Mouse (Mus musculus) monocyte, adult 5-6 weeks (primary cell): ENCODE results near the gene Dclre1b. TPM values are rescaled to one million over a fixed set of nuclear protein-coding genes. Genes with fewer than 3 reads are reported as not detected.

ENCODE experiments used
- ATAC-seq: fragments of 153-309, 156-312 bp; replicated peaks from 2 replicates; pipeline ENCODE4 v1.8.0; 2017; ENCODE audit warnings: mild to moderate bottlenecking; ENCODE audit not compliant: low TSS enrichment, insufficient number of reproducible peaks, severe bottlenecking, poor library complexity, low FRiP score
- total RNA-seq: library from RNA; stranded (forward); fragments of 200-1000, 200-491, 200-594 nt; gene quantifications from 3 replicates; pipeline ENCODE4 v1.2.3, GENCODE M21; 2017

Gene Dclre1b
- total RNA-seq, 1 experiment from 2014 or later: 14.9 TPM

DNA sequence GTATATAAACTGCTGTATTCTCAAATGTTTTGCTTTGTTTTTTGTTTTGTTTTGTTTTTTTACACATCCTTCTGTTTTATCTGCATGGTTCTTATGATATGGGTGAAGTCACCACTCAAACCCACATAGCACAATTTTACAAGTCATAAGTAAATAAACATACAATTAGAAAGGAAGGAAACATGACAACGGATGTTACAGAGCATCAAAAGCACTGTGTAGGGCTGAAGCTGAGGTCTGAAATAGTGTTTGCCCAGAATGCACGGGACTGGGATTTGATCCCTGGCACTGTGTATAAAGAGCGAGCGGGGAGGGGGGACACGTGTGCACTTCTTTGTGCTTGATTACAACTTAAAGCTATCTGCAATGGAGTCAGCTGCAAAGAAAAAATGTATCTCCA lies 28.5 kb downstream of the Dclre1b start:
- no peak for ATAC-seq

DNA sequence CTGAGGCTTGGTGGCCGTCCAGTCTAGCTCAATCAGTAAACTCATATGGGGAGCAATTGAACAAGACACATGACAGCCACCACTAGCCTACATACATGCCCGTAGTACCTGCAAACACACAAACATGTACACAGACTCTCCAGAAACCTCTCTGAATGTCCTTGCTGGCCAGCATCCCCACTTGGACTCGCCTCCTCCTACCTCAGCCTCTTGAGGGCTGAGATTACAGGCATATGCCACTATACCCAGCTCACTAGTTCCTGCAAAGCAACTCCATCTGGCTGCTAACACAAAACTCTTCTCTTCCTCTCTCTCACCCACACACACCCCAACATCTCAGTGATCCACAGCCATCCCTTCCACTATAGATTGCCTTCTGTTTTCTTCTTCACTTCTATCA lies 29.0 kb downstream of the Dclre1b start:
- no peak for ATAC-seq

DNA sequence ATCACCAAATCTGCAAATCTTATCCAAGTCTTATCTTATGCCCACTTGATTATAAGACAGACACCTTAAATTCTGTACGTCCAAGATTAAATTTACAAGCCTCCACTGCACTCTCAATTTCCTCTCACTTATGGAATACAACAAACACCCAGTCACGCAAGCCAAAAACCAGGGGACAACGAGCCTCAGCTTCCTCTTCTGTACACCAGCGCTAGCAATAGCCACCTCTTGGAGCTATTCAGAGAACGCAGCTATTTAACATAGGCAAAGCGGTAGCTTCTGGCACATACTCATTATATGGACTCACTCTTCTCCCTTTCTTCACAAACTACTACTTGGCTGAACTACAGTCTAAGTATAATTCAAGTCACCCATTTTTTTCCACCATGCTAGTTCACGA lies 30.1 kb downstream of the Dclre1b start:
- peak; percentile 68 for ATAC-seq

DNA sequence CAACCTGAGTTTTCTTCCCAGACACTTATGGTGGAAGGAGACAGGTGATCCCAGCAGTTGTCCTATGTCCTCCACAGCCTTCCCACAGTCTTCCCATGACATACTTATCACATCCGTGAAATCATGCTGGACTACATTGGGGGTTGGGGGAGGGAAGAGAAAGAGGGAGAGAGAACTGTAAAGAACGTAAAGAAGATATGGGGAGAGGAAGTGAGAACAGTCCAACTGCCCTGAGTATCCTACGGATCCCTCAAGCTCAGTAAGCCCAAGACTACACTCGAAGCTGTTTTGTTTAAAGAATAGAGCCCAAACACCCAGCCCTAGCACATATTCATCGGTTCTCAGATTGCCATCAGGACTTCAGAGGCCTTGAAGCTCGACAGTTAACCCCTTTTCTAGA lies 30.6 kb downstream of the Dclre1b start:
- no peak for ATAC-seq

DNA sequence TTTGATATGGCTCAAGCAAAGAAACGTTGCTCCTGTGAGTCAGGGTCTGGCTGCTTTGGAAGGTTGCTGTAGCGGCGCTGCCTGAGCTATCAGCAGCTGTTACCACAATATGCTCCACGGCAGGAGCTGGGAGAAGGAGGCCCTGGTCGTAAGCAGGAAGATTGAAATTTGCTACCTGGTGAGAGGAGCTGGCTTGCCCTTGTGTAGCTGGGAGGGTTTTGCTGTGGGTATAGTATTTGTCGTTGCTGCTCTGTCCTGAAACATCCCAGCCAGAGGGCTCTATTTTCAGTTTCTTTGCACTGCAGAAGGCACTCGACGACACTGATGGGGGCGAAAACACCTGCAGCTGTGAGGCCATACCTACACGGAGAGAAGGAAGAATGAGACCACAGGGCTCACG lies 31.3 kb downstream of the Dclre1b start:
- no peak for ATAC-seq

DNA sequence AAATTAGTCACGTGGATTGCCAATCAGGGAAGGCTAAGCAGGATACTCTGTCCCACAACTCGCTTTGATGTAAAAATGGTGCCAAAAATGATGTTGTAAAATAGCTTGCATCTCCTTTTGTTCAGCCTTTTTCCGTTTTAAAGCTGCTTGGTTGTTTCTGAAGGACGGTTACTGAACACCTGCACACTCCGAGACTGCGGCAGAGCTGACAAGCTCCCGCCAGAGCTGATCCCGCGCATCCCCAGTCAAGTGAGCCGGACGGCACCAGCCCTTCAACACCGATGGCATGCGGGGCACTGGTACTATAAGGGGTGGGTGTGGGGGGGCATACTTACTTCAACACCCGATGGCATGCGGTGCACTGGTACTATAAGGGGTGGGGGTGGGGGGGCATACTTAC lies 35.2 kb downstream of the Dclre1b start:
- no peak for ATAC-seq

DNA sequence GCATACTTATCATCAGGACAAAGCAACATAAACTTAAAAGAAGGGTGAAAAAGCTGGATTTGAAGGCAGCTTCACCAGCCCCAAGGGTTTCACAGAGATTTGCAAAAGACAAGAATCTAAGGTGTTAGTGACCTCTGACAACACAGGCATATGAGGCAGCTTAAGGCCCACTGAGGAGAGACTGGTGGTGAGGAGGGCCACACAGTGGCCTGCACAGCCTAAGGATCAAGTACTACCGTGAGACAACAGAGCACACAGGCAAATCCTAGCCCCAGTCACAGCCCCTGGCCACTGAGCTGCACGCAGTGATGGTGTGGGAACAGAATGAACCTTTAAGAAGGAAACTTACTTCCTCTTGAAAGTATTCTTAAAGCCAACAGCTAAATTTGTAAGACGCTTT lies 35.7 kb downstream of the Dclre1b start:
- ATAC-seq: no peak

DNA sequence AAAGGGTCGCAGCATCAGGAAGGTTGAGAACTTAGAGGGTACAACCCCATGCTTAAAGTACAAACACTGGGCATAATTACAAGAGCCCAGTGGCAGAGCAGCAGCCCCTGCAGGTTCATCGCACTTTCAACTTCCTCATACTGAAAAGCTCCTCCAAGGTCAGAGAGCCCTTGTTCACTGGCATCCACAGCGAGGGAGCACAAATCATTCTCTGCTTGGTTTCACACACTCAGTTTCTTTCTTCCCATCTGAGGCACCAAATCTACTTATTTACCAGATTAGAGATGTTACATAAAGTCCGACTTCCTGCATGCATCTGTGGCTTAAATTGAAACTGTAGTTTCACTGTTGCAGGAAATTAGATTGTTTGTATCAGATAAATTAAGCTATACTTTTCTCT lies 36.4 kb downstream of the Dclre1b start:
- peak; percentile 59; the same call in 1 of the 2 replicates for ATAC-seq

DNA sequence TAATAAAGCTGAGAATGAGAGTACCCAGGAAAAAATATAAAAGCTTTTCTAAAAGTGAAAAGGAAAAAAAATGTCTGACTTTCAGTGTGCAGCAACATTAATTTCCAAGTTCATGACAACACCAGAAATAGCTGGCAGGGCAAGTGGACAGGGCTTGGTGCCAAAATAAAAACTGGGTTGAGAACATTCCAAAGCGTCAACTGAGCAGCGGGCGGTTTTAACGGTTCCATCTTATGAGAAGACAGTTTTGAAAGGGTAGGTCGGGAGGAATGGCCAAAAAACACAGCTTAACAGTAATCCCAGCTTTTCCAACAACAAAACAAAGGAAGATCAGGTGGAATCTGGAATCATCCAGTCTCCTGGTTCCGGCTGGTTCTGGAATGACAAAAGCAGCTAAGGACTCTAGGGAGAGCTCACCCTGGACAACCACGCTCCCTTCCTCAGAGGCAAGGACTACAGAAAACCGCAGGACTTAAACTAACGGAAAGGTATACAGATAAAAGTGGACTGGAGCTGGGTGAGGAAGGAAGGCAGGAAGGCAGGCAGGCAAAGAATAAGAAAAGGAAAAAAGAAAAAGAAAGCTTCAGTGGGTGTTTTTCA lies 37.6 kb downstream of the Dclre1b start:
- ATAC-seq: no peak

DNA sequence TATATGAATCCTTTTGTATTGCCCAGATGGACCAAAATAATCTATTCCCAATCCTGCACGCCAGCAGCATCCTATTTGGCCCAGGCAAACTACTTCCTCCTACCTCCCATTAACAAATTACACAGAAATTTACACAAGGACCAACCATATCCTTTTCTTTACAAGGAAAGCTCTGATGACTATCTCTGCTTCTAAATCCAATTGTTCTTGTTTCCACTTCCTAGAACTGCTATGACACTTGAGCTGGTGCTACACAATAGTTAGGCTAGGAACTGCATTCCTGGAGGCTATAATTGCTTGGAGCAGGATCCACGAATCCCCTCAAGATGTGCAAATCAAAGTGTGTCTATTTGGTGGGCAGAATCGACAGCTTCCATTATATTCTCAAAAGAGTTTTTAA lies 42.5 kb downstream of the Dclre1b start:
- no peak for ATAC-seq

DNA sequence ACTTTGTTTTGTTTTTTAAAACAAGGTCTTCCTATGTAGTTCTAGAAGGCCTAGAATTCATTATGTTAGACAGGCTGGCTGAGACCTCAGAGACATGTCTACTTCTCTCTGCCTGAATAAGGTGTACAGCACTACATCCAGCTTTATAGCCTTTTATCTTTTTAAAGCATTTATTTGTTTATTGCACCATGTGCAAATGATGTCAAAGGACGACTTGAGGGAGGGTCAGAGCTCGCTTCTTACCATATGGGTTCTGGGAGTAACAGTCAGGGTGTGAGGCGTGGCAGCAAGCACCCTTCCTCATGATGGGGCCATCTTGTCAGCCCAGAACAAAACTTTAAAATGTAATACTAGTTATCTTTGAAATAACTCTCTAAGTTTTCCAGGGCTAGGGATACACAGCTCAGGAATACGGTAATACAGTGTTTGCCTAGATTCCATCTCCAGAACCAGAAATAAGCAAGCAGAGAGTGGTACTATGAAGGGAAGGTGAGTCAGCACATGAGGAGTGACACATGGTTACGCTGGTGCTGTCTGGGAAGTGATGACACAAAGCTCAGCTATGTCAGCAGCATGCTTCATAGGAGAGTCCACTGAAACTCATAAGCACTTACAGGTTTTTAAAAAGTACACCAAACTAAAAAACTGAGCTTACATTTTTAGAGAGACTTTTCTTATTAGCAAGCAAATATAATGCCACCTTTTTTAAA lies 49.8 kb downstream of the Dclre1b start:
- no peak for ATAC-seq

DNA sequence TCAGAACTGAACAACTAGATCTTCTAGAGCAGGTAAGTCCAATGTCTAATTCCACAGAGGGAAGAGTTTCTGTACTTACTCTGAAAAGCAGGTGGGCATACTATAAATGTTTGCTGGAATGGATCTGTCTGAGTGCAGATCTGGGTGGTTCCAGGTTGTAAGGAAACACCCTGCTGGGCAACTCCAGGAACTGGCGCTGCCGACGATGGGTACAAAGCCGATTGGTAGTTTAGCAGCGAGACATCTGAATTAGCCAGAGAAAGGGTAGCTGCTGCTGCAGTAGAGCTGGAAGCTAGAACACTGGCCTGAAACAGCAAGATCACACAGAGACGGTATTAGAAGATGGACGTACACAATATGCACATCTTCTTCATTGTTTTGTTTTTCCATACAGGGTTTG lies 50.8 kb downstream of the Dclre1b start:
- no peak for ATAC-seq

DNA sequence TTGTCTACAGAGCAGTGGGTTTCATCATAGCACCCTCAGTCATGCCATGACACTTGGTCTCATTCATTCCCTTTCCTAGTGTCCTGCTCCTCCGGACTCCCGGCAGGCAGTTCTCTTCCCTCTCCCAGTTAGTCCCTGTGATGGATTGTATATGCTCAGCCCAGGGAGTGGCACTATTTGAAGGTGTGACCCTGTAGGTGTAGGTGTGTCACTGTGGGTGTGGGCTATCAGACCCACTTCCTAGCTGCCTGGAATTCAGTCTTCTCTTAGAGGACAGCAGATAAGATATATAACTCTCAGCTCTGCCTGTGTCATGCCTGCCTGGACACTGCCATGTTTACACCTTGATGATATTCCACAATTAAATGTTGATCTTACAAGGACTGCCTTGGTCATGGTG lies 52.3 kb downstream of the Dclre1b start:
- no peak for ATAC-seq

DNA sequence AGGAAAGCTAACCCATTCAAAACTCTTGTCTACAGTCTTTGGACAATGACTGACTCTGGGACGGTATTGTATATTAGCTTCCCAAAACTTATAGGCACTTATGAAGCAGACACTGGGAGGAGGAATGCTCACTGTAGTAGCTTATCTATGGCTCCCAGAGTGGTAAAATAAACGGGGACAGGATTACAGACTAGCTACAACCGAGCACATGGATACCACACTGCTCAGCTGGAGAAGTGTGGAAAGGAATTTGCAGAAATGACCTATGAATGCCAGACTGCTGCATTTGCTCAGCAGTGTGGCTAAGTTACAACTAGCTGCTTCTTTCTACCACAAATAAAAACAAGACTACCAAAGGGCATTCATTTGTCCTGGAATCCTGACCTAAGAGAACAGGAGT lies 53.9 kb downstream of the Dclre1b start:
- no peak for ATAC-seq

DNA sequence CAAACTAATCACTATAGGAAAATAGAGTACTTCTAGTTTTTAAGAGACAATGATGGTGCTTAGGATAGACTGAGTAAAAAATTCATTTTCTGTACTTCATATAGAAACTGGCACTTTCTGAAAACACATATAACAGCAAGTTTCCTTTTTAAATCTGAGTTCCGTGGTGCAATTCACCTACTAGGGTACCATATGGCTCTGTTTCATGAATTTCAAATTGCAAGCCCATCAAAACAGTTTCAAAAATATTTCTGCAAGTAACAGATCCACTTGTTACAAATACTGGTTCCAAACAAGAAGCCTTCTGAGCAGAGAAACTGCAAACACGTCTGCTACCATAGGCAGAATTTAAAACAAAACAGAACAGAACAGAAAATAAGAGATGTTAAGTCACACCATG lies 57.7 kb downstream of the Dclre1b start:
- no peak for ATAC-seq

Other genes starting within 250 kb of the Dclre1b start
- gene Syt6, start 234.2 kb downstream of the Dclre1b start, total RNA-seq: not detected in 3 replicates
- gene Atg4a-ps, start 163.4 kb downstream of the Dclre1b start, total RNA-seq: 0.95 to 1.1 TPM (median 0.97 TPM) in 3 replicates
- 0.10 to 0.78 TPM (median 0.32 TPM) in 3 replicates for gene Olfml3, start 71.4 kb downstream of the Dclre1b start, total RNA-seq
- not detected in 3 replicates for gene Gm10964, start 70.1 kb downstream of the Dclre1b start, total RNA-seq
- 97.7 to 153 TPM (median 113 TPM) in 3 replicates for gene Hipk1, start 17.9 kb downstream of the Dclre1b start, total RNA-seq
- 23.5 to 31.7 TPM (median 26.6 TPM) in 3 replicates for gene Ap4b1, start 76 bp upstream of the Dclre1b start, total RNA-seq
- 0.49 TPM in 1 of 3 replicates, not detected in the others for gene Gm43064, start 129 bp upstream of the Dclre1b start, total RNA-seq
- 0.39 to 2.8 TPM in 2 of 3 replicates, not detected in the other for gene Bcl2l15, start 23.2 kb upstream of the Dclre1b start, total RNA-seq
- 145 to 249 TPM (median 169 TPM) in 3 replicates for gene Ptpn22, start 50.4 kb upstream of the Dclre1b start, total RNA-seq
- gene Rsbn1, start 104.7 kb upstream of the Dclre1b start, total RNA-seq: 39.6 to 51.5 TPM (median 41.7 TPM) in 3 replicates
- 10.3 to 33.4 TPM (median 19.3 TPM) in 3 replicates for gene Phtf1, start 158.7 kb upstream of the Dclre1b start, total RNA-seq